Mouse (Mus musculus): Measurements from ENCODE around the gene Plxnb3. TPM values are rescaled to one million over a fixed set of nuclear protein-coding genes. Genes with fewer than 3 reads are reported as not detected.

The Plxnb3 gene
- total RNA-seq, 2 experiments from 2014 or later: 0.50 TPM; not detected in 1

DNA sequence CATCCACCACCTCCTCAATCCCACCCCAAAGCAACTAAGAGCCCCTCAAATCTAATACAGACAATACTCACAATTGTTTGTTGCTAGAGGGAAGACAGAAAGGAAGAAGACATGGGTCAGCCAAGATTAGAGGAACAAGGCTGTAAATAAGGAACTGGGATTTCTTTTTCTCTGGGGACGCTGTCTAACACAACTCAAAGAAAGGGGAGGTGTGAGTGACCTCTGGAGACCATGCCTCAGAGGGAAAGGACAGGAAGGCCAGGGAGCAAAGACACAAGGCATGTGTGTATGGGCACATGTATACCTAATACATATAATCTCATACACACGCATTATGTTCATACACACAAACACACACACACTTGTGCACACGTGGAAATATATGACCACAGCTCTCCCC, 25.3 kb downstream of the Plxnb3 start:
- ATAC-seq (replicated peaks; ENCODE audit: poor library complexity): no peak

DNA sequence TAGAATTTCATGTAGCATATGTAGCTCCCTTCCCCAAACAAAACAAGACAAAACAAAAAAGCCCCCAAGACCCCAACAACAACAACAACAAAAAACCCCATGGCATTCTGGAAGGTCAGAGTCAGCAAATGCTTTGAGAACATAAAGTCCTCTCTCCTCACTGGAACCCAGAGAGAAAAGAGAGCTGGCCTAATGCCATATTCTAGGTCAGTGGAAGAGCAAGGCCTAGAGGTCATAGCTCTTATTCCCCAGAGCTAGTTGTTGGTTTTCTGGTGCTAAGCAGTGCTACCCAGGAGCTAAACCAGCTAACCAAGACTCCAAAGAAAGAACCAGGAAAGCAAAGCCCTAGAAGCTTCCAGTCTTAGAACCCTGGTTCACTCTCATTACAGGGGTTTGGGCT, 28.8 kb downstream of the Plxnb3 start:
- ATAC-seq (replicated peaks; ENCODE audit: poor library complexity): no peak

GRCm38 (mm10) chrX:73786364-73787224, 29.7 kb downstream of the Plxnb3 start, which contains the start of the genes Idh3g and Ssr4:
Gene Idh3g, minus strand, starts transcription at chrX:73786897.
Gene Ssr4, plus strand, starts transcription at chrX:73787028.
- ATAC-seq (replicated peaks; ENCODE audit: poor library complexity): peak; percentile 91

DNA sequence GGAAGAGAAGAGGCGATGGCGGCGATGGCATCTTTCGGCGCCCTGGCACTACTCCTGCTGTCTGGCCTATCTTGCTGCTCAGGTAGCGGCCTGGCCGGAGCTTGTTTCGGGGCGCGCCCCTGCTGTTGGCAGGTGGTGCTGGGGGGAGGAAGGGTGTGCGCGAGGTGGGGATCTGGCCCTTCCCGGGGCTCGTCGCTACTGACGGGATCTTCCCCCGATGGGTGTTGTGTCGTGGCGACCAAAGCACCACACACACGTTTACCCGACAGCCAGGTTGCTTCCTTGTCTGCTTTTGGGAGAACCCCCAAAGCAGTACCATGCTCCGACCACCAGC, 30.3 kb downstream of the Plxnb3 start:
- ATAC-seq (replicated peaks; ENCODE audit: poor library complexity): no peak

GRCm38 (mm10) chrX:73788501-73788900, 31.6 kb downstream of the Plxnb3 start:
- no peak for ATAC-seq (replicated peaks; ENCODE audit: poor library complexity)

- no peak for ATAC-seq (replicated peaks; ENCODE audit: poor library complexity)
Measured at GRCm38 (mm10) chrX:73793039-73793438, 36.1 kb downstream of the Plxnb3 start.

- no peak for ATAC-seq (replicated peaks; ENCODE audit: poor library complexity)
Measured at GRCm38 (mm10) chrX:73793505-73793904, 36.6 kb downstream of the Plxnb3 start.

DNA sequence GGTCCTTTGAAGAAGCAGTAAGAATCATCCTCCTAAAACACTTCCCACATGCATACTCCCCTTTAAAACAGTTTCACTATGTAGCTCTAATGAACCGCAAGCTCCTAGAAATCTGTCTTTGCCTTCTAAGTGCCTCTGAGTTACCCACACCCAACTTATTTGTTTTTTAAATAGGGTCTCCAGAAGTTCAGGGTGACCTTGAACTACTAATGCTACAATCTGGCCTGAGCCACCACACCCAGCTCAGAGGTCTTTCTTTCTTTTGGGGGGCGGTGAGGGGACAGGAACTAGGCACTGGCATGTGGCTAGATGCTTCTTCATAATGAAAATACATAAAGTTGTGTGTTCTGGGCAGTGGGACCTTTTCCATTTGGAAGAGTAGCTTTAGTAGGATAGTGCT, 40.6 kb downstream of the Plxnb3 start:
- no peak for ATAC-seq (replicated peaks; ENCODE audit: poor library complexity)

GRCm38 (mm10) chrX:73798502-73798901, 41.6 kb downstream of the Plxnb3 start:
- ATAC-seq (replicated peaks; ENCODE audit: poor library complexity): peak; percentile 97

GRCm38 (mm10) chrX:73805814-73806213, 48.9 kb downstream of the Plxnb3 start:
- no peak for ATAC-seq (replicated peaks; ENCODE audit: poor library complexity)

GRCm38 (mm10) chrX:73815072-73815471, 58.2 kb downstream of the Plxnb3 start:
- no peak for ATAC-seq (replicated peaks; ENCODE audit: poor library complexity)

GRCm38 (mm10) chrX:73816596-73817314, 59.9 kb downstream of the Plxnb3 start:
- ATAC-seq (replicated peaks; ENCODE audit: poor library complexity): peak; percentile 96

Other genes with a start within 250 kb of the Plxnb3 start
- gene Dusp9, start 117.7 kb upstream of the Plxnb3 start, total RNA-seq (2015): 0.22 and 0.67 TPM in 2 replicates
- gene Dusp9, start 117.7 kb upstream of the Plxnb3 start, total RNA-seq (2017): 0.44 and 0.67 TPM in 2 replicates
- gene Pnck, start 97.0 kb upstream of the Plxnb3 start, total RNA-seq (2015): 0.71 and 1.2 TPM in 2 replicates
- 0.21 TPM in 1 of 2 replicates, not detected in the other for gene Pnck, start 97.0 kb upstream of the Plxnb3 start, total RNA-seq (2017)
- gene Slc6a8, start 83.9 kb upstream of the Plxnb3 start, total RNA-seq (2015): 0.07 and 0.61 TPM in 2 replicates
- gene Slc6a8, start 83.9 kb upstream of the Plxnb3 start, total RNA-seq (2017): 0.04 TPM in 1 of 2 replicates, not detected in the other
- gene Bcap31, start 40.9 kb upstream of the Plxnb3 start, total RNA-seq (2015): 265 and 285 TPM in 2 replicates
- gene Bcap31, start 40.9 kb upstream of the Plxnb3 start, total RNA-seq (2017): 218 and 226 TPM in 2 replicates
- 34.7 and 37.8 TPM in 2 replicates for gene Abcd1, start 40.5 kb upstream of the Plxnb3 start, total RNA-seq (2015)
- 13.6 and 19.4 TPM in 2 replicates for gene Abcd1, start 40.5 kb upstream of the Plxnb3 start, total RNA-seq (2017)
- not detected in 2 replicates for gene Srpk3, start 17.3 kb downstream of the Plxnb3 start, total RNA-seq (2015)
- 0.20 TPM in 1 of 2 replicates, not detected in the other for gene Srpk3, start 17.3 kb downstream of the Plxnb3 start, total RNA-seq (2017)
- 376 and 396 TPM in 2 replicates for gene Idh3g, start 29.8 kb downstream of the Plxnb3 start, total RNA-seq (2015)
- gene Idh3g, start 29.8 kb downstream of the Plxnb3 start, total RNA-seq (2017): 231 and 238 TPM in 2 replicates
- 537 and 612 TPM in 2 replicates for gene Ssr4, start 29.9 kb downstream of the Plxnb3 start, total RNA-seq (2015)
- gene Ssr4, start 29.9 kb downstream of the Plxnb3 start, total RNA-seq (2017): 295 and 337 TPM in 2 replicates
- 0.32 and 0.51 TPM in 2 replicates for gene Pdzd4, start 67.9 kb downstream of the Plxnb3 start, total RNA-seq (2015)
- gene Pdzd4, start 67.9 kb downstream of the Plxnb3 start, total RNA-seq (2017): 1.2 and 2.1 TPM in 2 replicates
- gene Avpr2, start 135.0 kb downstream of the Plxnb3 start, total RNA-seq (2015): not detected in 2 replicates
- 0.12 and 0.30 TPM in 2 replicates for gene Avpr2, start 135.0 kb downstream of the Plxnb3 start, total RNA-seq (2017)
- 1.3 and 1.5 TPM in 2 replicates for gene L1cam, start 139.0 kb downstream of the Plxnb3 start, total RNA-seq (2015)
- 0.17 and 0.46 TPM in 2 replicates for gene L1cam, start 139.0 kb downstream of the Plxnb3 start, total RNA-seq (2017)
- gene Arhgap4, start 164.8 kb downstream of the Plxnb3 start, total RNA-seq (2015): 21.8 and 25.2 TPM in 2 replicates
- gene Arhgap4, start 164.8 kb downstream of the Plxnb3 start, total RNA-seq (2017): 39.2 and 40.1 TPM in 2 replicates
- gene Naa10, start 164.9 kb downstream of the Plxnb3 start, total RNA-seq (2015): 115 and 125 TPM in 2 replicates
- gene Naa10, start 164.9 kb downstream of the Plxnb3 start, total RNA-seq (2017): 169 and 186 TPM in 2 replicates
- gene Renbp, start 173.8 kb downstream of the Plxnb3 start, total RNA-seq (2015): 7.5 and 7.6 TPM in 2 replicates
- gene Renbp, start 173.8 kb downstream of the Plxnb3 start, total RNA-seq (2017): 17.6 and 33.4 TPM in 2 replicates
- 125 and 129 TPM in 2 replicates for gene Hcfc1, start 209.3 kb downstream of the Plxnb3 start, total RNA-seq (2015)
- gene Hcfc1, start 209.3 kb downstream of the Plxnb3 start, total RNA-seq (2017): 52.3 and 61.8 TPM in 2 replicates

All from megakaryocyte progenitor cell, adult 5-6 weeks (primary cell).